ENCODE assay signal across 16 mouse cellular contexts in the genomic region with DNA sequence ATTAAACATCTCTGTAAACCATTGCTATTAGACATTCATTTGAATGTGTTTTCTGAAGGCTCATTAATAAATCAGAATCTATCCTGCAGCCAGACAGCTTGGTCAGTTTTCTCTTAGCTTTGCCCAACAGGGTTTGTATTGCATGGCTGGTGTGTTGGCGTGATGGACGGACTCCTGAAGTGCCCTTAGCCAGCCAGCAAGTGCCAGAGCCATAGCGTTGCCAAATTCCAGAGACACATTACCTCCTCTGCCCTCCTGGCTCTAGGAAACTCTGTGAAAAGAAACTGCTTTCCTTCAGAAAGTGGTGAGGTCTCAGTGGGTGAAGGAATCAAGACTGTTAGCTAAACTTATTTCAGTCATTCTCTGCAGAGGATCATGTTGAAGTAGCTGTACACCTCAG. TPM values are rescaled to one million over a fixed set of nuclear protein-coding genes. Genes with fewer than 3 reads are reported as not detected.
DNase-seq lines count a peak whose midpoint lies in the region.
"Had no signal": no experiment of that assay in that cellular context is flagged by ENCODE, and none has a peak within 500 bp of the region (broad histone marks: within the 10 kb centered on the region; RNA-seq: fewer than 3 reads in every experiment).

No protein-coding gene starts in this region.

- DNase-seq in adrenal gland, postnatal 10 days = peak; percentile 9
- no peak for DNase-seq in adrenal gland, postnatal 25 days
- peak; percentile 31 to 42 for DNase-seq in cerebellum, postnatal 14 days
- no peak for DNase-seq in cerebellum, adult 11 months
- peak; percentile 9 to 19 for DNase-seq in lung, adult 18-20 months
- DNase-seq in lung, postnatal 14 days = no peak
- no peak for DNase-seq in spleen, postnatal 14 days (ENCODE audit: low spot score in 2 of 2)
- DNase-seq: adrenal gland, adult 8-10 months; cerebellum, adult 2 months; cerebellum, adult 9-11 months; gastrocnemius, postnatal 10 days; gastrocnemius, postnatal 36 days; heart, postnatal 10 days; heart, postnatal 36 days; kidney, adult 11 months had no signal

RNA-seq across cellular contexts. Expression of a gene that starts 14.4 kb away (rescaled TPM):
- 1 to 10 TPM; 4.6 to 5.1 TPM for total RNA-seq in adrenal gland, postnatal 10 days (2021)
- total RNA-seq in adrenal gland, postnatal 25 days (2021) = 2.9 TPM in 2 replicates
- total RNA-seq: granulocyte monocyte progenitor cell, adult 5-6 weeks had no signal

Comparison
In these comparisons a context has a peak if more than half of its experiments do, and no peak if none do; other contexts are left out.
1. DNase-seq: peak in adrenal gland, postnatal 10 days (single experiment), cerebellum, postnatal 14 days (2 of 2) and lung, adult 18-20 months (2 of 2); none in adrenal gland, postnatal 25 days (single experiment), cerebellum, adult 11 months (single experiment), lung, postnatal 14 days (single experiment) and spleen, postnatal 14 days (0 of 2).